ENCODE assay signal across 8 mouse cellular contexts in the genomic region with DNA sequence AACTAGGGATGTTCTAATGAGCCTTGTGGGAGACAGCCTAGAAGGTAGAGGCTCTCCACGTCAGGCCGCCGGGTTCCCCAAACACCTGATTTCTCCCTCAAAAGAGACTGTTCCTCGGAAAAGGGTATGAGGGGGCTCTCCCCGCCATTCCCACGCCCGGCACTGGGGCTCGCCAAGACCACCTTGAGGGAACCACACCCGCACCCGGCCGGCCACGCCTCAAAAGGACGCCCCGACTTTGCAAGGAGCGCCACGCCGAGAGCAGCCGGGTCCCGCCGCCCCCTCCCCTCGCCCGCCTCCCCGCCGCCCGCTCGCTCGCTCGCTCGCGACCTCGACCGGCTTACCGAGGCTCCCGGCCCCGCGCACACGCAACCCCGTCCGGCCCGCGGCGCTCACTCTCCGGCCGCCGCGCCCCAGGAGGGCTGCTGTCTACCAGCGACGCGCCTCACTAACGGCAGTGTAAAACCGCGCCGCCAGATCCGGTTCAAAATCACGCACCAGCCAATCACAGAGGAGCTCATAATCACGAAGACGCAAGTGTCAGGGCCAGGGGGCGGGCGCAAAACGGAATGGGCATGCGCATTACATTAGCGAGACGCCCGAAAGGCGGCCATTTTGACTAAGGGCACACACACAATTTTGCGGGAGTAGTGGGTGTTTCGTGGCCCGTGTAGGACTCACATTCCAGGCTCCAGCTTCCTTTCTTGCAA. TPM values are rescaled to one million over a fixed set of nuclear protein-coding genes. Genes with fewer than 3 reads are reported as not detected.
A peak's percentile ranks its signal among the peaks of the same experiment; 100 is the strongest.
DNase-seq lines count a peak whose midpoint lies in the region; ATAC-seq and TF ChIP-seq lines count a peak whose summit lies in the region.

Gene Racgap1, minus strand, starts transcription at position 494 of the 710 bp plus-strand sequence.

- no peaks in the 10 kb centered on the region for H3K27me3 ChIP-seq in Patski
- H3K27me3 ChIP-seq in hindbrain, embryonic 13.5 days, result peaks cover 11% of the 10 kb centered on the region

- no peaks in the 10 kb centered on the region for H3K9me3 ChIP-seq in hindbrain, embryonic 13.5 days

- peaks cover 81% of the 10 kb centered on the region for H3K4me1 ChIP-seq in hindbrain, embryonic 13.5 days (replicated peaks)

- POLR2A ChIA-PET in Patski (lab: Charles Lee), result no interaction called here

- peak within 1 kb of the TSS; percentile 89 for H3K4me2 ChIP-seq in hindbrain, embryonic 13.5 days

- peak within 1 kb of the TSS; percentile 45; the same call in 1 of the 2 replicates for H3K27ac ChIP-seq in hindbrain, embryonic 13.5 days

- under 1% methylated on average over 68 of the region's 68 CpGs for WGBS in hindbrain, embryonic 13.5 days

- in situ Hi-C loops in Patski (cut with MboI; ENCODE audit: low pct_unique_long_range_greater_than_20kb), result no loop called here

- H3K4me3 ChIP-seq in hindbrain, embryonic 13.5 days, result peak within 1 kb of the TSS; percentile 79

- H3K9ac ChIP-seq in hindbrain, embryonic 13.5 days, result peak within 1 kb of the TSS; percentile 81

- no peaks in the 10 kb centered on the region for H3K36me3 ChIP-seq in hindbrain, embryonic 13.5 days

- no peak for TF ChIP-seq CTCF in Patski (IDR thresholded peaks at IDR 0.05)

- CTCF ChIA-PET in Patski (lab: Charles Lee), result interaction anchor here (0.6 to 2.7 kb wide), 4 partner anchors 19 to 55 kb away, joined by 3 to 7 read pairs (median 6); no protein-coding TSS in a partner anchor

- peak; percentile 77 for ATAC-seq in Patski
- peak; percentile 85 for ATAC-seq in hindbrain, embryonic 13.5 days (ENCODE audit: low FRiP score)

- DNase-seq in Patski (ENCODE audit: low read depth, low spot score), result peak; percentile 71
- DNase-seq in cerebellum, postnatal 14 days, result peak; percentile 97 to 98
- DNase-seq in frontal cortex, postnatal 14 days (ENCODE audit: low spot score in 2 of 2), result peak; percentile 93 to 97
- peak; percentile 82 to 92 for DNase-seq in layer of hippocampus, postnatal 25 days (ENCODE audit: extremely low spot score in 1 of 2, low spot score in 1 of 2)
- peak; percentile 98 for DNase-seq in lung, postnatal 25 days (ENCODE audit: low spot score)
- DNase-seq in retina, embryonic 14.5 days (ENCODE audit: low spot score), result peak; percentile 99
- DNase-seq in thymus, postnatal 4 days, result peak; percentile 97

RNA-seq across cellular contexts. Expression of gene Racgap1, which starts in this region (rescaled TPM):
- polyA plus RNA-seq in Patski (2021), result 74.3 TPM
- polyA plus RNA-seq in hindbrain, embryonic 13.5 days (2015; fragmentation: Nextera tagmentation; extraction: Ambion mirVana), result 97.6 and 102 TPM in 2 replicates
- total RNA-seq in layer of hippocampus, postnatal 25 days (2021), result 1 to 10 TPM; 4.4 to 6.2 TPM

Comparison
In these comparisons a context has a peak if more than half of its experiments do, and no peak if none do; other contexts are left out.
1. Peak in every context shown above with its lines: DNase-seq, ATAC-seq, H3K4me3 ChIP-seq and H3K27ac ChIP-seq.